Mouse (Mus musculus): ENCODE measurements around the gene Paqr9. TPM values are rescaled to one million over a fixed set of nuclear protein-coding genes. Genes with fewer than 3 reads are reported as not detected.

The Paqr9 gene
- polyA plus RNA-seq (2012; rRNA removed), result 13.8 and 13.9 TPM in 2 replicates

DNA sequence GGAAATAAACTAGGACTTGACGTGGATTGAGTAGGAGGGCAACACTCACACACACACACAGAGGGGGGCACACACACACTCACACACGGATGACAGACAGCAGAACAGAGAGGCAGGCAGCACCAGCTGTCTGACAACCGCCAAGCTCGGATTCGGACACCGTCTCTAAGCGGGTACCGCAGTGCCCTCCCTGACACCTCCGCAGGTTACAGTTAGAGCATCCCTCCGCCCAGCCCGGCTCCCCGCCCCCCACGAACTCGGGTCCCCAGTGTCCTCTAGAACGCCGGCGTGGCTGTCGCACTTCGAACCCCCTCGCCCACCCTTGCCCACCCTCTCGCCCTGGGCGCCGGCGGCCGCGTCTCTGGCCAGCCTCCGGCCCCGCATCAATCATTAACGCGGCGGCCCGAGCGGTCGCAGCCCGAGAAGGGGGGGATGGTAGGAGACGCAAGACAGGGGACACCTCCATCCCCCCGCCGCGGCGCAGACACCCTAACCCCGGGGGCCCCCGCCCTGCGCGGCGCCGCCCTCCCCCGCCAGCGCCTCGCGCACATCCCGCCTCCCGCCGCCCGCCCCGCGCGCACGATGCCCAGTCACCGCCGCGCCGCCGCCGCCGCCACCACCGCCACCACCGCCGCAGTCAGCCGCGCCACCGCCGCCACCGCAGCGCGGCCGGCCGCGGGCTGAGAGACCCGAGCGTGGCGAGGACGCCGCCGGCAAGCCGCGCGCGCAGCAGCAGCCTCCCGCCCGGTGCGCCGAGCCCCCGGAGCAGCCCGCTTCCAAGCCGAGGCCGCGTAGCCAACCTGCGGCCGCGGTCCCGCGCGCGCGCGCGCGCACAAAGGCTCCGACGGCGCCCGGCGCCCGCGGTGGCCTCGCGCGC, at the start of gene Paqr9:
Paqr9 (plus strand) TSS at position 599 of the 877 bp plus-strand sequence.

DNA sequence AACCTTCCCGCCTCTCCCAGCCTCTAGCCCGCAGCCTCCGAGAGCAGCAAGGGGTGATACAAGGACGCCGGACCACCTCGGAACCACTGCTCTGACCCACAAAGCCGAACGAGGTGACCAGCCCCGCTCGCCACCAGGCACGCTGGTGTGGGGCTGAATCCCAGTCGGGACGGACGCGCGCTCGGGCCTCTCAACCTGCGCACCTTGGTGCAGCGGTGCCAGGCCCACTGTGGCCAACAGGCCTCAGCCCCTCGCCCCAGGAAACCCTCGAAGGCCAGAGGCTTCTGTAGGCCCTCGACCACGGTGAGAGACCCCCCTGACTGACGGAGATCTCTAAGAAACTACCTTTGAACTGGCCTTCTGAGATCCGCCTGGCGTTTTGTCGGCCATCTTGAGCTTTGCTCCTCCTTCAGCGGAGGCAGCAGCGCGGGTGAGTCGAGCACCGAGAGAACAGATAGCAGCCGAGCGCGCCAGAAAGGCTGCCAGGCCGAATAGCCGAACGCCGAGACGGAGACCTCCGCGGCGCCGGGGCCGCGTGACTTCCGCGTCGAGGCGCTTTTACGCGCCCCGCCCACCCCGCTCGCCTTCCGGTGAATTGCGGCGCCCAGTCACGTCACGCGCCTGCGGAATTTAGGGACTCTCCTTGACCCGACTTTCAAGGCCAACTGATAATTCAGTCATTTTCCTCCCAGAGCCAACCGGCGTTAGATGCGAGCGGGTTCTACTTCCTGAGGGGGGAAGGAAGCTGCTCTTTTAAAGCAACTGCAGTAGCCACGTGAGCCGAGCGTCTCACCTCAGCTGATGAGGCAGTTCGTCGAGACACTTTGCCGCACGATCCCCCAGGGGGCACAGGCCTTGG, 47.8 kb upstream of the Paqr9 start, which contains the start of gene U2surp:
U2surp (minus strand) TSS at position 525 of the 859 bp plus-strand sequence.

Other genes starting within 250 kb of the Paqr9 start
- gene Chst2, start 152.9 kb upstream of the Paqr9 start, polyA plus RNA-seq (2012; rRNA removed), result 12.1 and 12.9 TPM in 2 replicates
- 33.3 and 35.8 TPM in 2 replicates for gene U2surp, start 47.7 kb upstream of the Paqr9 start, polyA plus RNA-seq (2012; rRNA removed)
- 0.24 and 0.40 TPM in 2 replicates for gene Pcolce2, start 77.9 kb downstream of the Paqr9 start, polyA plus RNA-seq (2012; rRNA removed)
- gene Trpc1, start 190.7 kb downstream of the Paqr9 start, polyA plus RNA-seq (2012; rRNA removed), result 12.9 and 13.6 TPM in 2 replicates

All from central nervous system, embryonic 18 days (tissue).